Mouse (Mus musculus): Measurements from ENCODE around the gene Prkci.

Prkci gene

GRCm38 (mm10) chr3:30995283-30995898, at the start of gene Prkci:
Gene Prkci, plus strand, starts transcription at chr3:30995747.
- DNase-seq, result peak; percentile 96 to 98

GRCm38 (mm10) chr3:30951652-30952051, 43.9 kb upstream of the Prkci start:
- peak; percentile 51 to 56 for DNase-seq

- peak in 1 of 2 experiments; percentile 19 for DNase-seq
These were observed 43.1 kb upstream of the Prkci start for GRCm38 (mm10) chr3:30952273-30953070.

GRCm38 (mm10) chr3:30956327-30956726, 39.2 kb upstream of the Prkci start:
- DNase-seq, result no peak

GRCm38 (mm10) chr3:30958709-30959108, 36.8 kb upstream of the Prkci start:
- no peak for DNase-seq

- no peak for DNase-seq
These were observed 35.4 kb upstream of the Prkci start for GRCm38 (mm10) chr3:30959868-30960831.

GRCm38 (mm10) chr3:30963100-30963499, 32.4 kb upstream of the Prkci start:
- no peak for DNase-seq

- no peak for DNase-seq
These were observed 31.3 kb upstream of the Prkci start for GRCm38 (mm10) chr3:30964216-30964615.

- DNase-seq, result no peak
These were observed 29.9 kb upstream of the Prkci start for GRCm38 (mm10) chr3:30965644-30966043.

- peak; percentile 54 to 61 for DNase-seq
These were observed 26.9 kb upstream of the Prkci start for GRCm38 (mm10) chr3:30968531-30969092.

- DNase-seq, result peak; percentile 96 to 97
These were observed 26.4 kb upstream of the Prkci start, which contains the start of gene Phc3 for GRCm38 (mm10) chr3:30969104-30969581. Gene Phc3, minus strand, starts transcription at chr3:30969415.

GRCm38 (mm10) chr3:30975102-30975754, 20.3 kb upstream of the Prkci start:
- peak; percentile 84 to 90 for DNase-seq

GRCm38 (mm10) chr3:30976991-30977603, 18.4 kb upstream of the Prkci start:
- DNase-seq, result no peak

GRCm38 (mm10) chr3:30981616-30982380, 13.7 kb upstream of the Prkci start:
- no peak for DNase-seq

GRCm38 (mm10) chr3:30982924-30983536, 12.5 kb upstream of the Prkci start:
- no peak for DNase-seq

- no peak for DNase-seq
These were observed 7.9 kb upstream of the Prkci start for GRCm38 (mm10) chr3:30987396-30988318.

- DNase-seq, result no peak
These were observed 3.4 kb upstream of the Prkci start for GRCm38 (mm10) chr3:30992161-30992560.

GRCm38 (mm10) chr3:30993066-30993573, 2.4 kb upstream of the Prkci start:
- DNase-seq, result no peak

- DNase-seq, result no peak
These were observed 688 bp upstream of the Prkci start for GRCm38 (mm10) chr3:30994859-30995258.

All from cerebellum, postnatal 10 days (tissue).